Mouse (Mus musculus): ENCODE data around the gene Ptprd.

DNA sequence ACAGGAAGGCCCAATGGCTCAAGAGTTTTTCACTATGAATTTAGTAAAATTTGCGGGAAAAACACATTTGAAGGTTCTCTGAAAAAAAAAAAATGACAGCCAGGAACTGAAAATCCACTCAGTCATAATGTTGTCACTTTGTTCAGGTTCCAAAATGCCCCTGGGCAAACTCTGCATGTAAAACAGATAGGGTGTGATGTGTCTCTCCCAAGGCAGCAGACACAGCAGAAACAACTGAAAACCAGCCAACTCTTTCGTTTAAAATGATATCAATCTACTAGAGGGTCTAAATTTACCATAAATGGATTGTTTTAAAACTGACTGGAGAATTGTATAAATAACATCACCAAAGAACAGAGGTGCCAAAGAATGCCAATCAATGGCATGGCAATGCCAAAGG is 1925.7 kb downstream of the Ptprd start:
- TF ChIP-seq CTCF (conservative IDR thresholded peaks at IDR 0.05; ENCODE audit: low read length): no peak
- no peak for TF ChIP-seq POU5F1 (IDR thresholded peaks at IDR 0.05; ENCODE audit: borderline replicate concordance, low read length)
- TF ChIP-seq NANOG (IDR thresholded peaks at IDR 0.05; ENCODE audit: borderline replicate concordance, low read length): no peak
